ENCODE assay signal across 27 mouse cellular contexts in the genomic region with DNA sequence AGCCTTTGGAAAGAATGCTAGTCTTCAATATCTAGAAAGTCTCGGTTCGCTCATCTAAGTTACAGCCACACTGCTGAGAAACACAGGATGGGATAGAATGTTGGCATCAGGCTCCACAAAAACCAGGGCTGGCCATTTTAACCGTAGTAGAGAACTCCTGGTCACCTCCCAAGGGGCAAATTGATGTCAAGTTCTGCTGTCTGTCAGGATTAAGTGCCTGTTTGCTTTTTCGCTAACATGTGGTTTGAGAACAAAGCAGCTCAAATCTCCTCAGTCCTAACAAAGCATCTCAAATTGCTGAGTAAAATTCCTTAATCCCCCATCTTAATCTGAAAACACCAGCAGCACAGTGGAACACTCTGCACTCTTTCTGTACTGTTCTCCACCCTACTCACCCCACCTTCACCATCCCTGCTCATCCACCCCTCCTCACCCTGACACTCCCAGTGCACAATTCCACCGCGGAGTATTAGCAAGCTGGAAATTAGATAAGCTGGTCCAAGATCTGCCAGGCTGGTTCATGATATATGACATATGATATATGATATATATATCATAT.
DNase-seq lines count a peak whose midpoint lies in the region; ATAC-seq and TF ChIP-seq lines count a peak whose summit lies in the region.
"Had no signal": no experiment of that assay in that cellular context is flagged by ENCODE, and none has a peak within 500 bp of the region (broad histone marks: within the 10 kb centered on the region; RNA-seq: fewer than 3 reads in every experiment).

No protein-coding gene starts in this region.

- H3K27ac ChIP-seq in embryonic facial prominence, embryonic 12.5 days = no peak overlapping the region
- no peak overlapping the region for H3K27ac ChIP-seq in midbrain, postnatal 0 days (ENCODE audit: low read depth, low read length)
- no peak overlapping the region for H3K27ac ChIP-seq in limb, embryonic 10.5 days
- H3K27ac ChIP-seq in intestine, embryonic 15.5 days = no peak overlapping the region
- H3K27ac ChIP-seq: embryonic facial prominence, embryonic 15.5 days; forebrain, embryonic 13.5 days; heart, embryonic 10.5 days; heart, embryonic 15.5 days; hindbrain, embryonic 13.5 days; limb, embryonic 13.5 days; neural tube, embryonic 15.5 days had no signal

- no peaks in the 10 kb centered on the region for H3K9me3 ChIP-seq in embryonic facial prominence, embryonic 12.5 days
- H3K9me3 ChIP-seq in midbrain, postnatal 0 days (ENCODE audit: low read length) = no peaks in the 10 kb centered on the region
- no peaks in the 10 kb centered on the region for H3K9me3 ChIP-seq in limb, embryonic 10.5 days (replicated peaks)
- H3K9me3 ChIP-seq in intestine, embryonic 15.5 days = no peaks in the 10 kb centered on the region
- H3K9me3 ChIP-seq: embryonic facial prominence, embryonic 15.5 days; forebrain, embryonic 13.5 days; heart, embryonic 10.5 days; heart, embryonic 15.5 days; hindbrain, embryonic 13.5 days; limb, embryonic 13.5 days; neural tube, embryonic 15.5 days had no signal

- no peak for TF ChIP-seq CTCF in midbrain, postnatal 0 days (IDR thresholded peaks at IDR 0.05)

- DNase-seq in retina, postnatal 1 day = peak; percentile 45
- DNase-seq in retina, embryonic 14.5 days (ENCODE audit: low spot score) = no peak
- no peak for DNase-seq in midbrain, postnatal 0 days (ENCODE audit: low spot score)
- no peak for DNase-seq in limb, embryonic 10.5 days (ENCODE audit: low spot score)
- no peak for DNase-seq in ovary, postnatal 10 days (ENCODE audit: low spot score)
- DNase-seq: adrenal gland, postnatal 25 days; B cell, adult 2 months; cerebellum, adult 11-12 months; cerebellum, adult 9-11 months; gastrocnemius, postnatal 14 days; heart, postnatal 36 days; kidney, adult 9 months; kidney, postnatal 10 days; lung, postnatal 36 days; right cerebral cortex, postnatal 4 days; thymus, postnatal 25 days had no signal

- 50% methylated on average over 6 of the region's 6 CpGs for WGBS in embryonic facial prominence, embryonic 12.5 days
- 35% methylated on average over 6 of the region's 6 CpGs for WGBS in midbrain, postnatal 0 days
- WGBS in limb, embryonic 10.5 days = 75% methylated on average over 6 of the region's 6 CpGs
- 70% methylated on average over 6 of the region's 6 CpGs for WGBS in intestine, embryonic 15.5 days

- peak; percentile 41; the same call in 1 of the 2 replicates for ATAC-seq in embryonic facial prominence, embryonic 12.5 days (ENCODE audit: insufficient number of reproducible peaks, insufficient read depth, low FRiP score, low TSS enrichment)
- ATAC-seq in midbrain, postnatal 0 days (ENCODE audit: low FRiP score) = 0 out of 2 replicates have a peak, but pooled peaks have one; percentile 34
- no peak for ATAC-seq in intestine, embryonic 15.5 days
- ATAC-seq: forebrain, embryonic 13.5 days; intestine, postnatal 0 days had no signal

- no peak overlapping the region for H3K9ac ChIP-seq in embryonic facial prominence, embryonic 12.5 days
- H3K9ac ChIP-seq in midbrain, postnatal 0 days (replicated peaks; ENCODE audit: low read length, poor library complexity, severe bottlenecking) = no peak overlapping the region
- H3K9ac ChIP-seq in intestine, embryonic 15.5 days = no peak overlapping the region
- H3K9ac ChIP-seq: embryonic facial prominence, embryonic 15.5 days; forebrain, embryonic 13.5 days; heart, embryonic 15.5 days; hindbrain, embryonic 13.5 days; limb, embryonic 13.5 days; neural tube, embryonic 15.5 days had no signal

- H3K4me3 ChIP-seq in embryonic facial prominence, embryonic 12.5 days = no peak overlapping the region
- no peak overlapping the region for H3K4me3 ChIP-seq in midbrain, postnatal 0 days (ENCODE audit: low read depth, low read length)
- no peak overlapping the region for H3K4me3 ChIP-seq in limb, embryonic 10.5 days
- H3K4me3 ChIP-seq in intestine, embryonic 15.5 days (replicated peaks) = no peak overlapping the region
- H3K4me3 ChIP-seq: embryonic facial prominence, embryonic 15.5 days; forebrain, embryonic 13.5 days; heart, embryonic 10.5 days; heart, embryonic 15.5 days; hindbrain, embryonic 13.5 days; limb, embryonic 13.5 days; neural tube, embryonic 15.5 days had no signal

- no peaks in the 10 kb centered on the region for H3K27me3 ChIP-seq in embryonic facial prominence, embryonic 12.5 days
- H3K27me3 ChIP-seq in midbrain, postnatal 0 days (ENCODE audit: insufficient read depth, low read length) = no peaks in the 10 kb centered on the region
- no peaks in the 10 kb centered on the region for H3K27me3 ChIP-seq in limb, embryonic 10.5 days (ENCODE audit: low read depth, poor library complexity, severe bottlenecking)
- H3K27me3 ChIP-seq in intestine, embryonic 15.5 days (replicated peaks) = no peaks in the 10 kb centered on the region
- H3K27me3 ChIP-seq: embryonic facial prominence, embryonic 15.5 days; forebrain, embryonic 13.5 days; heart, embryonic 15.5 days; hindbrain, embryonic 13.5 days; neural tube, embryonic 15.5 days had no signal

- no peaks in the 10 kb centered on the region for H3K36me3 ChIP-seq in embryonic facial prominence, embryonic 12.5 days
- H3K36me3 ChIP-seq in midbrain, postnatal 0 days (ENCODE audit: insufficient read depth, low read length) = no peaks in the 10 kb centered on the region
- no peaks in the 10 kb centered on the region for H3K36me3 ChIP-seq in limb, embryonic 10.5 days
- H3K36me3 ChIP-seq in intestine, embryonic 15.5 days = no peaks in the 10 kb centered on the region
- H3K36me3 ChIP-seq: embryonic facial prominence, embryonic 15.5 days; heart, embryonic 10.5 days; heart, embryonic 15.5 days; hindbrain, embryonic 13.5 days; limb, embryonic 13.5 days; neural tube, embryonic 15.5 days had no signal

- no peaks in the 10 kb centered on the region; the same call in 1 of the 2 replicates for H3K4me1 ChIP-seq in embryonic facial prominence, embryonic 12.5 days
- H3K4me1 ChIP-seq in midbrain, postnatal 0 days (ENCODE audit: insufficient read depth, low read length) = no peaks in the 10 kb centered on the region
- peaks cover 6% of the 10 kb centered on the region; the same call in 1 of the 2 replicates for H3K4me1 ChIP-seq in limb, embryonic 10.5 days
- H3K4me1 ChIP-seq in intestine, embryonic 15.5 days (replicated peaks) = no peaks in the 10 kb centered on the region
- H3K4me1 ChIP-seq: embryonic facial prominence, embryonic 15.5 days; forebrain, embryonic 13.5 days; heart, embryonic 10.5 days; heart, embryonic 15.5 days; hindbrain, embryonic 13.5 days; limb, embryonic 13.5 days; neural tube, embryonic 15.5 days had no signal

- H3K4me2 ChIP-seq in embryonic facial prominence, embryonic 12.5 days (replicated peaks) = no peak overlapping the region
- H3K4me2 ChIP-seq in midbrain, postnatal 0 days (ENCODE audit: low read depth, low read length, poor library complexity, severe bottlenecking) = no peak overlapping the region
- no peak overlapping the region for H3K4me2 ChIP-seq in intestine, embryonic 15.5 days (replicated peaks)
- H3K4me2 ChIP-seq: embryonic facial prominence, embryonic 15.5 days; forebrain, embryonic 13.5 days; heart, embryonic 15.5 days; hindbrain, embryonic 13.5 days; limb, embryonic 13.5 days; liver, embryonic 11.5 days; neural tube, embryonic 15.5 days had no signal
